Mouse (Mus musculus) heart, postnatal 0 days (tissue): ENCODE results near the gene Csrnp2.

Experiments used
- CTCF ChIP-seq: IDR thresholded peaks from 2 replicates; pipeline ENCODE4 v1.5.1; 2016; ENCODE audit warnings: antibody characterized with exemption, control low read depth, low read depth
- EP300 ChIP-seq: IDR thresholded peaks from 2 replicates; pipeline ENCODE4 v1.6.1; 2016; ENCODE audit warnings: antibody characterized with exemption, low read depth

- TF ChIP-seq CTCF, result no peak
- no peak for TF ChIP-seq EP300
Measured at GRCm38 (mm10) chr15:100508454-100509167, 13.3 kb upstream of the Csrnp2 start.
